In the genomic region with DNA sequence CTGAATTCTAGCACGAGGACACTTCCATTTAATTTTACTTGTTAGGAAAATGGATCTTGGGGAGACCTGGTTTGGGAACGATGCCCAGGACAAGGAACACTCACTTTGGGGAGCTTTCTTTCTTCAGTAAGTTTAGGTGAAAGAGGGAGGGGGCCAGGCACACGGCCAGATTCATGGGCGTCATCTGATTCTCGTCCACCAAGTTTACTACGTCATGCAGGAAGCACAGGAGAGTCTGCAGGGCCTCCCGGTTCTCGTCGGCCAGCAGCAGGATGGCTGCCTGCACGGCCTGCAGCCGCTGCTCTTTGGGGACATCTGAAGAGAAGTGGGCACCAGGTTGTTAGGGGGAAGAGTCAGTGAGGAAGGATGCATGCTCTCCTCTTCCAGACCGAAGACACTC, we compare ENCODE assay signal across 12 mouse cellular contexts.
DNase-seq lines count a peak whose midpoint lies in the region; ATAC-seq and TF ChIP-seq lines count a peak whose summit lies in the region.
"Had no signal": no experiment of that assay in that cellular context is flagged by ENCODE, and none has a peak within 500 bp of the region (broad histone marks: within the 10 kb centered on the region; RNA-seq: fewer than 3 reads in every experiment).

No protein-coding gene starts in this region.

- H3K79me2 ChIP-seq in heart, adult 2 months (replicated peaks; ENCODE audit: control insufficient read depth, insufficient read depth, low read length), result no peaks in the 10 kb centered on the region

- WGBS in heart, adult 2 months, result 38% methylated on average over 12 of the region's 12 CpGs
- 86% methylated on average over 12 of the region's 12 CpGs for WGBS in heart, embryonic 10.5 days
- WGBS in embryonic facial prominence, embryonic 14.5 days, result 45% methylated on average over 12 of the region's 12 CpGs
- 91% methylated on average over 12 of the region's 12 CpGs for WGBS in midbrain, embryonic 10.5 days

- no peaks in the 10 kb centered on the region for H3K27me3 ChIP-seq in heart, adult 2 months (ENCODE audit: control insufficient read depth, insufficient read depth, low read length)
- H3K27me3 ChIP-seq in heart, embryonic 10.5 days (ENCODE audit: insufficient read depth, poor library complexity, severe bottlenecking), result no peaks in the 10 kb centered on the region
- no peaks in the 10 kb centered on the region for H3K27me3 ChIP-seq in embryonic facial prominence, embryonic 14.5 days (replicated peaks; ENCODE audit: control insufficient read depth, insufficient read depth, low read length)
- no peaks in the 10 kb centered on the region for H3K27me3 ChIP-seq in midbrain, embryonic 10.5 days (ENCODE audit: low read depth, poor library complexity, severe bottlenecking)

- TF ChIP-seq CTCF in heart, adult 2 months (IDR thresholded peaks at IDR 0.05), result no peak

- peaks cover 11% of the 10 kb centered on the region for H3K4me1 ChIP-seq in heart, adult 2 months (ENCODE audit: control insufficient read depth, insufficient read depth, low read length)
- H3K4me1 ChIP-seq in heart, embryonic 10.5 days, result peaks cover 12% of the 10 kb centered on the region
- peaks cover 6% of the 10 kb centered on the region; the same call in 1 of the 2 replicates for H3K4me1 ChIP-seq in embryonic facial prominence, embryonic 14.5 days (ENCODE audit: control insufficient read depth, insufficient read depth, low read length)
- no peaks in the 10 kb centered on the region for H3K4me1 ChIP-seq in midbrain, embryonic 10.5 days

- H3K4me3 ChIP-seq in heart, adult 2 months, result no peak overlapping the region
- no peak overlapping the region for H3K4me3 ChIP-seq in heart, embryonic 10.5 days
- no peak overlapping the region for H3K4me3 ChIP-seq in embryonic facial prominence, embryonic 14.5 days (ENCODE audit: low read depth, low read length)
- H3K4me3 ChIP-seq in midbrain, embryonic 10.5 days, result no peak overlapping the region

- intact Hi-C loops in heart, adult 2 months (cut with DNase I), result loop anchor here (1.0 kb wide), 1 partner anchor 18 kb away; no protein-coding TSS in a partner anchor
- intact Hi-C loops in heart, postnatal 36 days (cut with DNase I), result no loop called here
- intact Hi-C loops in left cerebral cortex, postnatal 14 days (cut with DNase I), result no loop called here

- peaks cover 29% of the 10 kb centered on the region for H3K36me3 ChIP-seq in heart, adult 2 months (ENCODE audit: control insufficient read depth, insufficient read depth, low read length)
- H3K36me3 ChIP-seq in heart, embryonic 10.5 days, result peaks cover 5% of the 10 kb centered on the region; the same call in 1 of the 2 replicates
- peaks cover 28% of the 10 kb centered on the region for H3K36me3 ChIP-seq in embryonic facial prominence, embryonic 14.5 days (ENCODE audit: control insufficient read depth, insufficient read depth, low read length)
- 0 out of 2 replicates have a peak, but pooled peaks cover 4% of the 10 kb centered on the region for H3K36me3 ChIP-seq in midbrain, embryonic 10.5 days

- H3K9me3 ChIP-seq in heart, embryonic 10.5 days, result no peaks in the 10 kb centered on the region
- no peaks in the 10 kb centered on the region for H3K9me3 ChIP-seq in embryonic facial prominence, embryonic 14.5 days (ENCODE audit: control insufficient read depth, low read length)
- no peaks in the 10 kb centered on the region for H3K9me3 ChIP-seq in midbrain, embryonic 10.5 days (replicated peaks)

- H3K27ac ChIP-seq in heart, adult 2 months, result peak overlapping the region; percentile 70
- no peak overlapping the region for H3K27ac ChIP-seq in heart, embryonic 10.5 days
- H3K27ac ChIP-seq in embryonic facial prominence, embryonic 14.5 days (replicated peaks; ENCODE audit: low read depth, low read length), result peak overlapping the region; percentile 68
- no peak overlapping the region for H3K27ac ChIP-seq in midbrain, embryonic 10.5 days (replicated peaks)
- H3K27ac ChIP-seq: liver, embryonic 14.5 days had no signal

- no peak for ATAC-seq in embryonic facial prominence, embryonic 14.5 days (ENCODE audit: low read depth)
- ATAC-seq: hindbrain, embryonic 16.5 days; midbrain, embryonic 16.5 days had no signal

- peak overlapping the region; percentile 31; the same call in 1 of the 2 replicates for H3K9ac ChIP-seq in heart, adult 2 months (ENCODE audit: low read depth, low read length)
- H3K9ac ChIP-seq in embryonic facial prominence, embryonic 14.5 days (ENCODE audit: low read depth, low read length), result no peak overlapping the region
- H3K9ac ChIP-seq: liver, embryonic 14.5 days had no signal

- TF ChIP-seq POLR2A in heart, adult 2 months (IDR thresholded peaks at IDR 0.05; ENCODE audit: insufficient read depth, low read depth, low read length), result no peak

- H3K4me2 ChIP-seq in embryonic facial prominence, embryonic 14.5 days (ENCODE audit: low read depth, low read length), result no peak overlapping the region

- peak; percentile 52 to 60 for DNase-seq in heart, adult 2 months
- no peak for DNase-seq in heart, embryonic 10.5 days (ENCODE audit: low spot score)
- peak; percentile 54 for DNase-seq in embryonic facial prominence, embryonic 14.5 days (ENCODE audit: low spot score)
- peak; percentile 50 to 52 for DNase-seq in heart, postnatal 36 days
- peak; percentile 61 for DNase-seq in lung, postnatal 10 days
- no peak for DNase-seq in midbrain, embryonic 10.5 days (ENCODE audit: low spot score)
- no peak for DNase-seq in left cerebral cortex, postnatal 14 days (ENCODE audit: low spot score in 2 of 2)
- DNase-seq in cerebellum, adult 8-10 months, result no peak
- DNase-seq: adrenal gland, adult 8-10 months had no signal

- no peak for TF ChIP-seq EP300 in heart, adult 2 months (IDR thresholded peaks at IDR 0.05; ENCODE audit: insufficient read depth, low read depth, low read length)

Comparison
In these comparisons a context has a peak if more than half of its experiments do, and no peak if none do; other contexts are left out.
1. DNase-seq: peak in heart, adult 2 months (2 of 2), embryonic facial prominence, embryonic 14.5 days (single experiment), heart, postnatal 36 days (2 of 2) and lung, postnatal 10 days (single experiment); none in heart, embryonic 10.5 days (single experiment), midbrain, embryonic 10.5 days (single experiment), left cerebral cortex, postnatal 14 days (0 of 2) and cerebellum, adult 8-10 months (single experiment).
2. H3K27ac ChIP-seq: peak in heart, adult 2 months (single experiment) and embryonic facial prominence, embryonic 14.5 days (single experiment); none in heart, embryonic 10.5 days (single experiment) and midbrain, embryonic 10.5 days (single experiment).